Mouse (Mus musculus) CH12.LX (cell line): ENCODE results near the gene Adcy4. TPM values are rescaled to one million over a fixed set of nuclear protein-coding genes. Genes with fewer than 3 reads are reported as not detected.

Source experiments
- DNase-seq: peaks from one replicate; pipeline ENCODE4 v3.0.0-alpha.2; 2013; ENCODE audit errors: extremely low read depth
- H3K27ac ChIP-seq: 2 replicates; pipeline ENCODE4 v1.5.1; 2012; ENCODE audit warnings: low read depth, mild to moderate bottlenecking, control low read depth, moderate library complexity; ENCODE audit not compliant: insufficient read depth
- H3K27me3 ChIP-seq: replicated peaks from 2 replicates; pipeline ENCODE3; 2012; ENCODE audit warnings: inconsistent platforms
- H3K36me3 ChIP-seq, 2 experiments: replicated peaks in 1 of 2; 2 replicates each; pipeline versions ENCODE3 to v1.6.1; 2012; ENCODE audit warnings: inconsistent platforms in 1 of 2, low read length in 1 of 2, mild to moderate bottlenecking in 1 of 2, mixed read lengths in 1 of 2, moderate library complexity in 1 of 2; ENCODE audit not compliant: control insufficient read depth in 1 of 2, insufficient read depth in 1 of 2
- H3K4me1 ChIP-seq, 2 experiments: 2 replicates each; pipeline ENCODE4 v1.6.1; 2012; ENCODE audit warnings: inconsistent platforms in 1 of 2, moderate library complexity in 1 of 2; ENCODE audit not compliant: insufficient read depth in 2 of 2, control insufficient read depth in 1 of 2
- H3K4me2 ChIP-seq: 2 replicates; pipeline ENCODE4 v1.6.1; 2012; ENCODE audit warnings: low read depth, mild to moderate bottlenecking, control low read depth; ENCODE audit not compliant: poor library complexity, insufficient read depth, severe bottlenecking
- H3K4me3 ChIP-seq, 3 experiments: fragments of 150-350 bp in 1 of 3; sonication (generic) in 1 of 3; replicated peaks in 1 of 3; 2 replicates each; pipeline versions ENCODE3 to v1.5.1; 2011 to 2012; ENCODE audit warnings: low read depth in 2 of 3, low read length in 2 of 3, mild to moderate bottlenecking in 2 of 3, moderate library complexity in 2 of 3, control low read depth in 1 of 3, improper control_type of control experiment in 1 of 3, inconsistent platforms in 1 of 3, mixed read lengths in 1 of 3; ENCODE audit not compliant: poor library complexity in 1 of 3
- H3K79me2 ChIP-seq: replicated peaks from 2 replicates; pipeline ENCODE4 v1.6.1; 2012; ENCODE audit warnings: mild to moderate bottlenecking, moderate library complexity; ENCODE audit not compliant: control insufficient read depth, poor library complexity, insufficient read depth, severe bottlenecking; ENCODE audit errors: extremely low read depth
- H3K9ac ChIP-seq: 2 replicates; pipeline ENCODE4 v1.6.1; 2012; ENCODE audit warnings: low read depth, mild to moderate bottlenecking, control low read depth, moderate library complexity; ENCODE audit not compliant: insufficient read depth
- H3K9me3 ChIP-seq: replicated peaks from 2 replicates; pipeline ENCODE3; 2012; ENCODE audit warnings: low read length, inconsistent platforms, mixed read lengths
- BHLHE40 ChIP-seq: IDR thresholded peaks from 2 replicates; pipeline ENCODE4 v1.6.1; 2011; ENCODE audit warnings: mild to moderate bottlenecking, low read depth, low read length, improper control_type of control experiment
- CHD2 ChIP-seq: IDR thresholded peaks from 2 replicates; pipeline ENCODE4 v1.6.1; 2011; ENCODE audit warnings: low read length, improper control_type of control experiment
- CTCF ChIP-seq, 2 experiments: IDR thresholded peaks in 1 of 2; conservative IDR thresholded peaks in 1 of 2; 2 replicates each; pipeline ENCODE4 v1.5.1; 2011 to 2012; ENCODE audit warnings: low read depth in 2 of 2, low read length in 2 of 2, improper control_type of control experiment in 1 of 2, inconsistent platforms in 1 of 2, mild to moderate bottlenecking in 1 of 2, moderate library complexity in 1 of 2
- E2F4 ChIP-seq: IDR thresholded peaks from 2 replicates; pipeline ENCODE4 v1.6.1; 2011; ENCODE audit warnings: low read depth, low read length, improper control_type of control experiment; ENCODE audit not compliant: insufficient replicate concordance
- ELF1 ChIP-seq: IDR thresholded peaks from 2 replicates; pipeline ENCODE4 v1.6.1; 2014; ENCODE audit warnings: low read depth, mild to moderate bottlenecking, inconsistent platforms, low read length, improper control_type of control experiment
- EP300 ChIP-seq: IDR thresholded peaks from 2 replicates; pipeline ENCODE4 v1.6.1; 2011; ENCODE audit warnings: low read length, improper control_type of control experiment
- ETS1 ChIP-seq: conservative IDR thresholded peaks from 2 replicates; pipeline ENCODE4 v1.6.1; 2012; ENCODE audit warnings: low read depth, mild to moderate bottlenecking, inconsistent platforms, low read length, improper control_type of control experiment, moderate library complexity
- GABPA ChIP-seq: IDR thresholded peaks from 2 replicates; pipeline ENCODE4 v1.6.1; 2012; ENCODE audit warnings: low read depth, low read length, improper control_type of control experiment, inconsistent platforms; ENCODE audit not compliant: insufficient replicate concordance
- HCFC1 ChIP-seq: IDR thresholded peaks from 2 replicates; pipeline ENCODE4 v1.6.1; 2012; ENCODE audit warnings: low read depth, mild to moderate bottlenecking, inconsistent platforms, low read length, improper control_type of control experiment
- IRF4 ChIP-seq: IDR thresholded peaks from 2 replicates; pipeline ENCODE4 v1.6.1; 2014; ENCODE audit warnings: low read depth, mild to moderate bottlenecking, inconsistent platforms, low read length, improper control_type of control experiment
- KAT2A ChIP-seq: IDR thresholded peaks from 2 replicates; pipeline ENCODE4 v1.6.1; 2012; ENCODE audit warnings: low read length, improper control_type of control experiment, inconsistent platforms; ENCODE audit not compliant: insufficient replicate concordance
- MEF2A ChIP-seq: IDR thresholded peaks from 2 replicates; pipeline ENCODE4 v1.6.1; 2014; ENCODE audit warnings: low read depth, mild to moderate bottlenecking, inconsistent platforms, low read length, improper control_type of control experiment, borderline replicate concordance
- PAX5 ChIP-seq: IDR thresholded peaks from 2 replicates; pipeline ENCODE4 v1.6.1; 2012; ENCODE audit warnings: low read length, inconsistent platforms, mixed read lengths
- RAD21 ChIP-seq: IDR thresholded peaks from 2 replicates; pipeline ENCODE4 v1.6.1; 2011; ENCODE audit warnings: low read depth, mild to moderate bottlenecking, low read length, improper control_type of control experiment, moderate library complexity
- RCOR1 ChIP-seq: conservative IDR thresholded peaks from 2 replicates; pipeline ENCODE4 v1.6.1; 2012; ENCODE audit warnings: low read depth, mild to moderate bottlenecking, inconsistent platforms, low read length, improper control_type of control experiment
- SIN3A ChIP-seq: IDR thresholded peaks from 2 replicates; pipeline ENCODE4 v1.6.1; 2012; ENCODE audit warnings: low read length, improper control_type of control experiment, inconsistent platforms
- SMC3 ChIP-seq: IDR thresholded peaks from 2 replicates; pipeline ENCODE4 v1.6.1; 2011; ENCODE audit warnings: low read depth, low read length, improper control_type of control experiment
- TCF12 ChIP-seq: IDR thresholded peaks from 2 replicates; pipeline ENCODE4 v1.6.1; 2014; ENCODE audit warnings: low read depth, mild to moderate bottlenecking, inconsistent platforms, low read length, improper control_type of control experiment
- UBTF ChIP-seq: IDR thresholded peaks from 2 replicates; pipeline ENCODE4 v1.6.1; 2012; ENCODE audit warnings: low read depth, mild to moderate bottlenecking, inconsistent platforms, low read length, improper control_type of control experiment, moderate library complexity
- USF1 ChIP-seq: IDR thresholded peaks from 2 replicates; pipeline ENCODE4 v1.6.1; 2014; ENCODE audit warnings: low read depth, mild to moderate bottlenecking, inconsistent platforms, low read length, improper control_type of control experiment
- dilution Hi-C: fragments of 300-500 bp; cut with MboI; formaldehyde crosslinking; loops from 2 replicates; pipeline ENCODE4 v1.14.3; 2020; ENCODE audit warnings: low sequenced_read_pairs; ENCODE audit not compliant: extremely low pct_unique_long_range_greater_than_20kb, extremely low pct_ligation_motif_present
- in situ Hi-C: fragments of 300-500 bp; cut with MboI; formaldehyde crosslinking; loops from 3 replicates; pipeline ENCODE4 v1.14.3; 2019; ENCODE audit warnings: low sequenced_read_pairs, low pct_ligation_motif_present, low pct_unique_long_range_greater_than_20kb, mixed read lengths
- polyA plus RNA-seq: library from polyadenylated mRNA; unstranded; fragments of >175 nt; gene quantifications from 2 replicates; pipeline ENCODE4 v1.2.1, GENCODE M21; 2012; ENCODE audit warnings: low read depth; ENCODE audit not compliant: insufficient read length
- total RNA-seq, 2 experiments: library from RNA; depleted of rRNA; stranded (reverse); fragments of 300-350 nt in 1 of 2; fragments of >200 nt in 1 of 2; gene quantifications; 2 replicates each; pipeline ENCODE4 v1.2.3; 2012 to 2014

The Adcy4 gene
- total and polyA plus RNA-seq, 3 experiments = not detected

GRCm38 (mm10) chr14:55743711-55744110, 40.2 kb downstream of the Adcy4 start:
- H3K79me2 ChIP-seq = peaks cover 24% of the 10 kb centered on the region
- H3K4me1 ChIP-seq = peaks cover 4 to 29% of the 10 kb centered on the region in 2 experiments
- H3K4me2 ChIP-seq = no peak overlapping the region
- no peaks in the 10 kb centered on the region for H3K27me3 ChIP-seq
- H3K27ac ChIP-seq = no peak overlapping the region
- no peak overlapping the region for H3K9ac ChIP-seq
- peak; percentile 71 for DNase-seq
- TF ChIP-seq SMC3 = peak; percentile 86
- peak; percentile 85 to 96 for TF ChIP-seq CTCF (conservative IDR thresholded peaks at IDR 0.05 in 1 of 2, IDR thresholded peaks at IDR 0.05 in 1 of 2; ENCODE audit: low read depth in 2 of 2, low read length in 2 of 2)
- TF ChIP-seq RAD21 = peak; percentile 79
- no peak for TF ChIP-seq RCOR1
- TF ChIP-seq, all 38 proteins: peak for 3
- in situ Hi-C loops = no loop called here
- Histone ChIP-seq H3K9me3 (peaks cover 13% of the 10 kb centered on the region), H3K4me3 (peak overlapping the region in 1 of 3 experiments; percentile 3), H3K36me3 (peaks cover 32 to 61% of the 10 kb centered on the region in 2 experiments)
- dilution Hi-C loops = no loop called here

GRCm38 (mm10) chr14:55737086-55737687, 46.7 kb downstream of the Adcy4 start:
- Histone ChIP-seq H3K36me3 (peaks cover 25 to 33% of the 10 kb centered on the region in 2 experiments), H3K4me1 (peaks cover 0 to 26% of the 10 kb centered on the region in 2 experiments; a peak in 2 of 4 replicates), H3K4me2 (no peak overlapping the region), H3K79me2 (no peaks in the 10 kb centered on the region), H3K4me3 (no peak overlapping the region), H3K9ac (no peak overlapping the region), H3K27me3 (no peaks in the 10 kb centered on the region), H3K27ac (no peak overlapping the region), H3K9me3 (no peaks in the 10 kb centered on the region)
- dilution Hi-C loops = no loop called here
- in situ Hi-C loops = no loop called here
- TF ChIP-seq SIN3A (no peak), GABPA (no peak), MEF2A (no peak), BHLHE40 (no peak), UBTF (no peak), PAX5 (no peak), ELF1 (no peak), ETS1 (no peak), KAT2A (no peak), EP300 (no peak), CHD2 (no peak), E2F4 (no peak), RCOR1 (no peak), HCFC1 (no peak), SMC3 (no peak), IRF4 (no peak), TCF12 (no peak), USF1 (no peak)
- DNase-seq = no peak
